Mouse (Mus musculus): Measurements from ENCODE around the gene Riok2. TPM values are rescaled to one million over a fixed set of nuclear protein-coding genes. Genes with fewer than 3 reads are reported as not detected.

Riok2 gene
- polyA plus RNA-seq, 1 experiment, result 5.7 TPM

DNA sequence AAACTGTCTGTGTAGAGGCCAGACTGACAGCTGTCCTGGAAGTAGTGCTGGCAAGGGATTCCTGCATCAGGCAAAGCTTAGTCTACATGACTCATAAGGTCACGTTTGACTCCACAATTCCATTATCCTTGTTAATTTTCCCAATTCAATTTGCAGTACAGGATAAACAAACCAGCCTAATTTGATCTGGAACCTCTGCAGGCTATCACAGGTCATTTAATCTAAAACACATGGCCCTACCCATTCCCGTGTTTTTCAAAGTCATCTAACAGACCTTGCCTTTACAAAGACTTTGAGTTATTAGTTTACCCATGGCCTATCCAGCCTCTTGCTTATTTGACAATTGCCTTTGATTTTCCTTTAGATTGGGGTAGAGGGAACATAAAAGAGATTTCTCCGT lies 51.8 kb downstream of the Riok2 start:
- no peaks in the 10 kb centered on the region for H3K27me3 ChIP-seq (ENCODE audit: control insufficient read depth, insufficient read depth, low read length)
- TF ChIP-seq CTCF (IDR thresholded peaks at IDR 0.05; ENCODE audit: control insufficient read depth, insufficient read depth, insufficient replicate concordance, low read depth, low read length) (no peak), POLR2A (IDR thresholded peaks at IDR 0.05; ENCODE audit: control insufficient read depth, low read depth, low read length) (no peak)
- no peak overlapping the region for H3K27ac ChIP-seq (ENCODE audit: control insufficient read depth, insufficient read depth, low read depth, low read length)
- H3K36me3 ChIP-seq (ENCODE audit: control insufficient read depth, insufficient read depth, low read length), result no peaks in the 10 kb centered on the region
- no peak overlapping the region for H3K4me3 ChIP-seq (ENCODE audit: control insufficient read depth, low read depth, low read length)
- no peaks in the 10 kb centered on the region for H3K4me1 ChIP-seq (ENCODE audit: control insufficient read depth, insufficient read depth, low read length)

DNA sequence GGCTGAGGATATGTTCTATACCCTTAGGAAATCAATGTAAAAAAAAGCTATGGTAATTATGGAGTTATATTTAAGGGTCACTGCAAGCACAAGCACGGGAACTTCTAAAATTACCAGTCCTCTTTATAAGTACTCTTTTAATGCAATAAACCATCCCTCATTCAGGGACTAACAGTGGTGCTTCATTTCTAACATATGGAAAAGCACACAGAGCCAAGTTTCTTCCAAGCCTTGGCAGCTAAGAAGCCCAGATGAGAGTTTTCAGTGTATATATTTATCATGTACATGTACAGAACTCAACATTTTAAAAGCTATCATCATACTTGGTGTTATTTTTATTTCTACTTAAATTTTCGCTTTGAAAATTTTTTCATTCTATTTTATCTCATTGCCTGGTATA lies 54.8 kb downstream of the Riok2 start:
- no peaks in the 10 kb centered on the region for H3K27me3 ChIP-seq (ENCODE audit: control insufficient read depth, insufficient read depth, low read length)
- H3K4me1 ChIP-seq (ENCODE audit: control insufficient read depth, insufficient read depth, low read length), result no peaks in the 10 kb centered on the region
- H3K36me3 ChIP-seq (ENCODE audit: control insufficient read depth, insufficient read depth, low read length), result no peaks in the 10 kb centered on the region
- H3K4me3 ChIP-seq (ENCODE audit: control insufficient read depth, low read depth, low read length), result no peak overlapping the region
- no peak overlapping the region for H3K27ac ChIP-seq (ENCODE audit: control insufficient read depth, insufficient read depth, low read depth, low read length)
- TF ChIP-seq CTCF (IDR thresholded peaks at IDR 0.05; ENCODE audit: control insufficient read depth, insufficient read depth, insufficient replicate concordance, low read depth, low read length) (no peak), POLR2A (IDR thresholded peaks at IDR 0.05; ENCODE audit: control insufficient read depth, low read depth, low read length) (no peak)

DNA sequence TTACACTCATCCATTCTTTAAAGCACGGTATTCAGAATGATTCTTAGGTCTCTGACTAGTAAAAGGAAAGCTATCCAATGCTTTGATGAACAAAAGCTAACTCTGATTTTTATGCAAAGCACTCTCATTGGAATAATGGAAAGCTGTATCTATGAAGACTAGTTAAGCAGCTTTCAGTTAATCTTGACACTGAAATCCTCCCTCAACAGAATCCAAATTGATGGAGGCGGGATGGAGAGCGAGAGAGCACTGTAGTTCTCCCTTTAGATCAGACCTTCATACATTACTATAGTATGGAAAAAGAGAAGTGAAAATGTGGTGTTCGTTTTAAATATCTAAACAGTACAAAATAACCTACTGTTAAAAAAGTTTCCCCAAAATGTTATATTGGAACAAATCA lies 59.6 kb downstream of the Riok2 start:
- no peaks in the 10 kb centered on the region for H3K4me1 ChIP-seq (ENCODE audit: control insufficient read depth, insufficient read depth, low read length)
- no peak for TF ChIP-seq POLR2A (IDR thresholded peaks at IDR 0.05; ENCODE audit: control insufficient read depth, low read depth, low read length)
- no peak for TF ChIP-seq CTCF (IDR thresholded peaks at IDR 0.05; ENCODE audit: control insufficient read depth, insufficient read depth, insufficient replicate concordance, low read depth, low read length)
- no peaks in the 10 kb centered on the region for H3K36me3 ChIP-seq (ENCODE audit: control insufficient read depth, insufficient read depth, low read length)

DNA sequence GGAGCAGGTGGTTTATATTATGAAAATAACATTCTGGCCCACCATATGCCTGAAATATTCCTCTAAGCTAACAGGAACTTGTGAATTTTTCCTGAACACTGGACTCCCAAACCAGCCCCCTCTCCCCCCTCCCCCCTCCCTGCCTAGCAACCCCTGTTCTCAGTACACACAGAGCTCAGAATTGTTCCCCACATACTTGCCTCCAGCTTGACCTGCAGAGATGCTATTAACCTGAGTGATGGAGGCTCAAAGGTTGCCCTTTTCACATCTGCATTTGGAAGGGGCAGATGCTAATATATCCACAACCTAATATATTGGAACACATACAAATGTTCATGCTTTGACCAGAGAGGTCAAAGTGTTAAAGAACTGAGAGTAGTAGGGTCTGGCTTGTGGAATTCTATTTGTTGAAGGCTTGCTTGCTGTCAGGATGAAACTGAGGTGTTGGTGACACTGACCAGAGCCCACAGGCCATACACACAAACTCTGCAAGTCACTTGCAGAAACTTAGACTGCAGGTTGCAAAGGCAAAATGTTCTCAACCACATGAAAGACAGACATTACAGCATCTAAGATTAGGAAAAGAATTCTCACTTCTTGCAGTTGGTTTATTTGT lies 64.6 kb downstream of the Riok2 start:
- H3K27ac ChIP-seq (ENCODE audit: control insufficient read depth, insufficient read depth, low read depth, low read length), result no peak overlapping the region
- no peak overlapping the region for H3K4me3 ChIP-seq (ENCODE audit: control insufficient read depth, low read depth, low read length)
- H3K36me3 ChIP-seq (ENCODE audit: control insufficient read depth, insufficient read depth, low read length), result no peaks in the 10 kb centered on the region
- H3K27me3 ChIP-seq (ENCODE audit: control insufficient read depth, insufficient read depth, low read length), result no peaks in the 10 kb centered on the region
- TF ChIP-seq POLR2A (IDR thresholded peaks at IDR 0.05; ENCODE audit: control insufficient read depth, low read depth, low read length), result no peak
- no peak for TF ChIP-seq CTCF (IDR thresholded peaks at IDR 0.05; ENCODE audit: control insufficient read depth, insufficient read depth, insufficient replicate concordance, low read depth, low read length)
- H3K4me1 ChIP-seq (ENCODE audit: control insufficient read depth, insufficient read depth, low read length), result no peaks in the 10 kb centered on the region

More for the DNA sequence above, 59.6 kb downstream of the Riok2 start:
- Histone ChIP-seq H3K27ac (ENCODE audit: control insufficient read depth, insufficient read depth, low read depth, low read length) (no peak overlapping the region), H3K4me3 (ENCODE audit: control insufficient read depth, low read depth, low read length) (no peak overlapping the region), H3K27me3 (ENCODE audit: control insufficient read depth, insufficient read depth, low read length) (no peaks in the 10 kb centered on the region)

DNA sequence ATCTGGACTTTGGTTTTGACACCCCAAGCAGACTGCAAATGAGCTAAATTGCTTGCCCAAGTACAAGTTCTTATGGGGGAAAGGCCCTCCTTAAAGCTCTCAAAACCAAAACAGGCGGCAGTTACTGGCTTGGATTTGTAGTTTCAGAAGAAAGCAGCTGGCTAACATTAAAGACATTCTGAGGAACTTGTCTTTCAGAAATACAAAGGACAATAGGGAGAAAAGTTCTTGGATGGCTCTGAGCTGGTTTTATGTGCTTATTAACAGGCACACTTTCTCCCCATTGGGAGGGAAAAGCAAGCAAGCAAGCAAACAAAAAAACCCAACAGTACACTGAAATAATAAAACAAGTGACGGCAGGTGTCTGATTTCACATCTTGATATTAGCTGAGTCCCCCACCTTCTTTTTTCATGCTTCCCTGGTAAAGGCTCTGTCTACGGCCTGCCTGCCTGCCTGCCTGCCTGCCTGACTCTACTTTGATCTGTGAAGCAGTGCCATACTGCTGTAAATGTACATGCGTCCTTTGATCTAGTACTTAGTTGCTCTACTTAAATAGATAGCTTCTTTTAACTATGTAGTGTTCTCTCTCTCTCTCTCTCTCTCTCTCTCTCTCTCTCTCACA lies 67.9 kb downstream of the Riok2 start:
- TF ChIP-seq CTCF (IDR thresholded peaks at IDR 0.05; ENCODE audit: control insufficient read depth, insufficient read depth, insufficient replicate concordance, low read depth, low read length) (no peak), POLR2A (IDR thresholded peaks at IDR 0.05; ENCODE audit: control insufficient read depth, low read depth, low read length) (no peak)
- no peaks in the 10 kb centered on the region for H3K4me1 ChIP-seq (ENCODE audit: control insufficient read depth, insufficient read depth, low read length)
- H3K27ac ChIP-seq (ENCODE audit: control insufficient read depth, insufficient read depth, low read depth, low read length), result no peak overlapping the region
- H3K4me3 ChIP-seq (ENCODE audit: control insufficient read depth, low read depth, low read length), result no peak overlapping the region
- H3K36me3 ChIP-seq (ENCODE audit: control insufficient read depth, insufficient read depth, low read length), result no peaks in the 10 kb centered on the region
- H3K27me3 ChIP-seq (ENCODE audit: control insufficient read depth, insufficient read depth, low read length), result no peaks in the 10 kb centered on the region

DNA sequence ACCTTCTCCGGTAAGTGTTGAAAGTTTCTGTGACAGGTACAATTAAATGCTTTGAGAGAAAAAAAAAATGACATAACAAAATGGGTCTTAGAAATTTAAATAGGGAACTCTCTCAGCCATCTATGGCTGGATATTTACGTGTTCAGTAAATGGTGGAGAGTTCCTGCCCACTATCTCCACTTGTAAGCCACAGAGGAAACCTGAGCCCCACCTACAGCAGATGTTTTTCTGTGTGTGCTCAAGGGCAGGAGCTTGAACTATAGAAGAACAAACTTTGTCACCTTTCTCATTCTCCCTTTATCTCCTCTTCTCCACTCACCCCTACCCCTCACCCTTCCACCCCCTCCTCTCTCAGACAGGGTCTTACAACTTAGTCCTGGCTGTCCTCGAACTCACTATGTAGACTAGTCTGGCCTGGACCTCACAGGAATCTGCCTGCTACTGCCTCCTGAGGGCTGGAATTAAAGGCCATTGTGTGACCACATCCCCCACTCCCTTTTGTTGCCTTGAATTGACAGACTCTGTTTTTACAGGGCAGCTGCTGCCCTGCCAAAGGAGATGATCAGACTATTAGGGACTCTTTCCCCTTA lies 70.3 kb downstream of the Riok2 start:
- H3K4me1 ChIP-seq (ENCODE audit: control insufficient read depth, insufficient read depth, low read length), result peaks cover 7% of the 10 kb centered on the region

More for the DNA sequence above, 70.3 kb downstream of the Riok2 start:
- Histone ChIP-seq H3K36me3 (ENCODE audit: control insufficient read depth, insufficient read depth, low read length) (no peaks in the 10 kb centered on the region), H3K27ac (ENCODE audit: control insufficient read depth, insufficient read depth, low read depth, low read length) (no peak overlapping the region), H3K27me3 (ENCODE audit: control insufficient read depth, insufficient read depth, low read length) (no peaks in the 10 kb centered on the region), H3K4me3 (ENCODE audit: control insufficient read depth, low read depth, low read length) (no peak overlapping the region)
- no peak for TF ChIP-seq POLR2A (IDR thresholded peaks at IDR 0.05; ENCODE audit: control insufficient read depth, low read depth, low read length)
- TF ChIP-seq CTCF (IDR thresholded peaks at IDR 0.05; ENCODE audit: control insufficient read depth, insufficient read depth, insufficient replicate concordance, low read depth, low read length), result no peak

Other genes with a start within 250 kb of the Riok2 start
- gene Lix1, start 28.4 kb downstream of the Riok2 start, polyA plus RNA-seq (2012; rRNA removed), result 0.52 and 0.54 TPM in 2 replicates

Data from testis, adult 2 months (tissue).